22 mouse cellular contexts compared by ENCODE assay signal in genomic region chr10:17203416-17204110, GRCm38 (mm10).
DNase-seq lines count a peak whose midpoint lies in the region; ATAC-seq lines count a peak whose summit lies in the region.
"Had no signal": no experiment of that assay in that cellular context is flagged by ENCODE, and none has a peak within 500 bp of the region (broad histone marks: within the 10 kb centered on the region; RNA-seq: fewer than 3 reads in every experiment).

No protein-coding gene starts in this region.

- ATAC-seq in neural tube, embryonic 11.5 days (ENCODE audit: insufficient read depth, low FRiP score, low TSS enrichment) = peak; percentile 7; the same call in 1 of the 2 replicates
- ATAC-seq in forebrain, embryonic 14.5 days = peak; percentile 50
- ATAC-seq in hindbrain, embryonic 13.5 days (ENCODE audit: low FRiP score) = 0 out of 2 replicates have a peak, but pooled peaks have one; percentile 21
- ATAC-seq in midbrain, embryonic 15.5 days (replicated peaks) = peak; percentile 2; the same call in 1 of the 2 replicates
- ATAC-seq in cerebellum, adult (ENCODE audit: insufficient number of reproducible peaks, low FRiP score, low TSS enrichment) = no peak
- ATAC-seq: activated CD4-positive, CD25-positive, alpha-beta regulatory T cell, adult 4 months; liver, postnatal 0 days; lung, postnatal 0 days had no signal

- DNase-seq in neural tube, embryonic 11.5 days (ENCODE audit: low spot score) = no peak
- DNase-seq in neural tube, embryonic 10.5 days (ENCODE audit: extremely low spot score, low spot score) = no peak
- DNase-seq in forebrain, embryonic 14.5 days (ENCODE audit: low spot score) = peak; percentile 44
- no peak for DNase-seq in frontal cortex, postnatal 10 days (ENCODE audit: low spot score in 2 of 2)
- no peak for DNase-seq in right cerebral cortex, postnatal 25 days
- DNase-seq: adrenal gland, adult 8-10 months; gastrocnemius, postnatal 36 days; heart, postnatal 4 days; kidney, adult 2 months; kidney, postnatal 10 days; liver, postnatal 0 days; thymus, adult 2 months had no signal

- no peaks in the 10 kb centered on the region for H3K9me3 ChIP-seq in neural tube, embryonic 11.5 days (ENCODE audit: control insufficient read depth, low read length)
- no peaks in the 10 kb centered on the region for H3K9me3 ChIP-seq in forebrain, embryonic 14.5 days (replicated peaks; ENCODE audit: control insufficient read depth, low read length)
- no peaks in the 10 kb centered on the region for H3K9me3 ChIP-seq in hindbrain, embryonic 13.5 days
- H3K9me3 ChIP-seq in midbrain, embryonic 15.5 days = no peaks in the 10 kb centered on the region
- H3K9me3 ChIP-seq: embryonic facial prominence, embryonic 15.5 days; heart, embryonic 15.5 days; limb, embryonic 12.5 days had no signal

- H3K4me1 ChIP-seq in neural tube, embryonic 11.5 days (ENCODE audit: control insufficient read depth, insufficient read depth, low read length) = no peaks in the 10 kb centered on the region
- H3K4me1 ChIP-seq in forebrain, embryonic 14.5 days (ENCODE audit: control insufficient read depth, insufficient read depth, low read length) = peaks cover 10% of the 10 kb centered on the region; the same call in 1 of the 2 replicates
- peaks cover 5% of the 10 kb centered on the region; the same call in 1 of the 2 replicates for H3K4me1 ChIP-seq in hindbrain, embryonic 13.5 days (replicated peaks)
- peaks cover 7% of the 10 kb centered on the region; the same call in 1 of the 2 replicates for H3K4me1 ChIP-seq in midbrain, embryonic 15.5 days
- H3K4me1 ChIP-seq: embryonic facial prominence, embryonic 15.5 days; heart, embryonic 15.5 days had no signal

- 89% methylated on average over 4 of the region's 4 CpGs for WGBS in neural tube, embryonic 11.5 days
- WGBS in forebrain, embryonic 14.5 days = 43% methylated on average over 4 of the region's 4 CpGs
- 72% methylated on average over 4 of the region's 4 CpGs for WGBS in hindbrain, embryonic 13.5 days
- WGBS in midbrain, embryonic 15.5 days = 62% methylated on average over 4 of the region's 4 CpGs

- H3K4me2 ChIP-seq in neural tube, embryonic 11.5 days (ENCODE audit: low read depth) = no peak overlapping the region
- no peak overlapping the region for H3K4me2 ChIP-seq in forebrain, embryonic 14.5 days (ENCODE audit: low read length)
- H3K4me2 ChIP-seq in hindbrain, embryonic 13.5 days = no peak overlapping the region
- H3K4me2 ChIP-seq in midbrain, embryonic 15.5 days = no peak overlapping the region
- H3K4me2 ChIP-seq: embryonic facial prominence, embryonic 15.5 days; heart, embryonic 15.5 days; limb, embryonic 12.5 days; liver, embryonic 11.5 days had no signal

- no peak overlapping the region for H3K9ac ChIP-seq in neural tube, embryonic 11.5 days (ENCODE audit: low read length)
- no peak overlapping the region for H3K9ac ChIP-seq in forebrain, embryonic 14.5 days (ENCODE audit: low read length)
- H3K9ac ChIP-seq in hindbrain, embryonic 13.5 days = no peak overlapping the region
- H3K9ac ChIP-seq in midbrain, embryonic 15.5 days = no peak overlapping the region
- H3K9ac ChIP-seq: embryonic facial prominence, embryonic 15.5 days; heart, embryonic 15.5 days; limb, embryonic 12.5 days; liver, postnatal 0 days had no signal

- no peak overlapping the region for H3K27ac ChIP-seq in neural tube, embryonic 11.5 days (ENCODE audit: low read depth, low read length)
- no peak overlapping the region; the same call in 1 of the 2 replicates for H3K27ac ChIP-seq in forebrain, embryonic 14.5 days (ENCODE audit: low read depth, low read length)
- H3K27ac ChIP-seq in hindbrain, embryonic 13.5 days = no peak overlapping the region
- no peak overlapping the region for H3K27ac ChIP-seq in midbrain, embryonic 15.5 days
- H3K27ac ChIP-seq: embryonic facial prominence, embryonic 15.5 days; heart, embryonic 15.5 days; limb, embryonic 12.5 days; stomach, postnatal 0 days had no signal

- H3K4me3 ChIP-seq in neural tube, embryonic 11.5 days (ENCODE audit: low read depth, low read length) = no peak overlapping the region
- no peak overlapping the region for H3K4me3 ChIP-seq in forebrain, embryonic 14.5 days (ENCODE audit: low read depth, low read length)
- no peak overlapping the region for H3K4me3 ChIP-seq in hindbrain, embryonic 13.5 days
- H3K4me3 ChIP-seq in midbrain, embryonic 15.5 days = no peak overlapping the region
- H3K4me3 ChIP-seq: embryonic facial prominence, embryonic 15.5 days; heart, embryonic 15.5 days; limb, embryonic 12.5 days had no signal

- H3K36me3 ChIP-seq in neural tube, embryonic 11.5 days (ENCODE audit: control insufficient read depth, insufficient read depth, low read length) = no peaks in the 10 kb centered on the region
- H3K36me3 ChIP-seq in forebrain, embryonic 14.5 days (ENCODE audit: control insufficient read depth, insufficient read depth, low read length) = no peaks in the 10 kb centered on the region
- no peaks in the 10 kb centered on the region for H3K36me3 ChIP-seq in hindbrain, embryonic 13.5 days
- no peaks in the 10 kb centered on the region for H3K36me3 ChIP-seq in midbrain, embryonic 15.5 days (replicated peaks)
- H3K36me3 ChIP-seq: embryonic facial prominence, embryonic 15.5 days; heart, embryonic 15.5 days; limb, embryonic 12.5 days had no signal

- H3K27me3 ChIP-seq in neural tube, embryonic 11.5 days (ENCODE audit: control insufficient read depth, insufficient read depth, low read length) = no peaks in the 10 kb centered on the region
- H3K27me3 ChIP-seq in forebrain, embryonic 14.5 days (replicated peaks; ENCODE audit: control insufficient read depth, insufficient read depth, low read length) = no peaks in the 10 kb centered on the region
- H3K27me3 ChIP-seq in hindbrain, embryonic 13.5 days = no peaks in the 10 kb centered on the region
- H3K27me3 ChIP-seq in midbrain, embryonic 15.5 days (replicated peaks) = no peaks in the 10 kb centered on the region
- H3K27me3 ChIP-seq: embryonic facial prominence, embryonic 15.5 days; heart, embryonic 15.5 days; limb, embryonic 12.5 days had no signal
